16 mouse cellular contexts compared by ENCODE assay signal in the genomic region with DNA sequence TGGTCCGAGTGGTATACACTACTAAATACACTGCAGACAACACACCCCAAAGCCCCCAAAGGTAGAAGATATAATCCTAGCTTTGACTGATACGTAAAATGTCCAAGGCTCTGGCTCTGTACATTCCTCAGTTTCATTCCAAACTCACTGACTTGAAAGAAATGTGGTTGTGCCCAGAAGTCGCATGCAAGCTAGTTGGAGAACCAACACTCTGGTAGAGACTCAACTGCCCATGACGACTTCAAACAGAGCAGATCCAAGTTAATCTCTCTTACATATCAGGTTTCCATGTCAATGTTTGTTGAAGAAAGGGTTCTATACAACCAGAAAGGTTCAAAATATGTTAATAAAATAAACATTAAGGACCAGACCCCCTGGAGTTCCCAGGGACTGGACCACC.
"Had no signal": no experiment of that assay in that cellular context is flagged by ENCODE, and none has a peak within 500 bp of the region (broad histone marks: within the 10 kb centered on the region; RNA-seq: fewer than 3 reads in every experiment).

No protein-coding gene starts in this region.

- H3K9ac ChIP-seq: lung, embryonic 14.5 days; midbrain, embryonic 12.5 days; neural tube, embryonic 13.5 days; stomach, embryonic 15.5 days had no signal

- H3K4me3 ChIP-seq: midbrain, embryonic 10.5 days; midbrain, embryonic 12.5 days; myocyte; neural tube, embryonic 13.5 days; stomach, embryonic 15.5 days had no signal

- H3K27ac ChIP-seq: midbrain, embryonic 10.5 days; midbrain, embryonic 12.5 days; neural tube, embryonic 13.5 days; stomach, embryonic 15.5 days; stomach, postnatal 0 days had no signal

- H3K4me1 ChIP-seq: stomach, embryonic 15.5 days had no signal

- DNase-seq: lung, adult 18-20 months; lung, embryonic 14.5 days; lung, postnatal 10 days; lung, postnatal 4 days; midbrain, embryonic 14.5 days; right cerebral cortex, postnatal 14 days; thymus, adult 2 months; thymus, postnatal 25 days; thymus, postnatal 4 days had no signal

- ATAC-seq: midbrain, embryonic 16.5 days had no signal

- H3K36me3 ChIP-seq: midbrain, embryonic 10.5 days; midbrain, embryonic 12.5 days; neural tube, embryonic 13.5 days; stomach, embryonic 15.5 days had no signal

- H3K4me2 ChIP-seq: lung, embryonic 14.5 days; midbrain, embryonic 12.5 days; neural tube, embryonic 13.5 days; stomach, embryonic 15.5 days had no signal

- H3K9me3 ChIP-seq: midbrain, embryonic 10.5 days; midbrain, embryonic 12.5 days; neural tube, embryonic 13.5 days; stomach, embryonic 15.5 days had no signal

- H3K27me3 ChIP-seq: midbrain, embryonic 12.5 days; neural tube, embryonic 13.5 days; stomach, embryonic 15.5 days had no signal
